Mouse (Mus musculus) liver, adult 2 months (tissue): ENCODE data around the gene Ninl.

Source experiments
- CTCF ChIP-seq: fragments of 200-500 bp; IDR thresholded peaks from 2 replicates; pipeline ENCODE4 v1.5.1; 2011; ENCODE audit warnings: low read depth, low read length, control low read depth
- POLR2A ChIP-seq: fragments of 200-500 bp; IDR thresholded peaks from 2 replicates; pipeline ENCODE4 v1.6.1; 2011; ENCODE audit warnings: low read length, control low read depth; ENCODE audit not compliant: insufficient read depth; ENCODE audit errors: extremely low read depth

GRCm38 (mm10) chr2:151001619-151002175, 37.5 kb downstream of the Ninl start:
- TF ChIP-seq CTCF (no peak), POLR2A (no peak)
